Mouse (Mus musculus): ENCODE measurements around the gene Rnf8. TPM values are rescaled to one million over a fixed set of nuclear protein-coding genes. Genes with fewer than 3 reads are reported as not detected.

Rnf8 gene
- polyA plus RNA-seq, 1 experiment, result 22.5 TPM

GRCm38 (mm10) chr17:29673325-29673724 lies 58.7 kb downstream of the Rnf8 start:
- TF ChIP-seq POLR2A (IDR thresholded peaks at IDR 0.05; ENCODE audit: borderline replicate concordance, low read depth, low read length), result no peak
- no peak for TF ChIP-seq CTCF (IDR thresholded peaks at IDR 0.05; ENCODE audit: low read depth, low read length)
- H3K27ac ChIP-seq (ENCODE audit: insufficient read depth, low read depth, low read length), result no peak overlapping the region

GRCm38 (mm10) chr17:29678526-29678925 lies 63.9 kb downstream of the Rnf8 start:
- no peak for TF ChIP-seq POLR2A (IDR thresholded peaks at IDR 0.05; ENCODE audit: borderline replicate concordance, low read depth, low read length)
- TF ChIP-seq CTCF (IDR thresholded peaks at IDR 0.05; ENCODE audit: low read depth, low read length), result no peak
- Histone ChIP-seq H3K4me3 (ENCODE audit: insufficient read depth, low read length) (no peak overlapping the region), H3K4me1 (ENCODE audit: control insufficient read depth, insufficient read depth, low read length) (peaks cover 8% of the 10 kb centered on the region), H3K27ac (ENCODE audit: insufficient read depth, low read depth, low read length) (no peak overlapping the region)

More at GRCm38 (mm10) chr17:29673325-29673724, 58.7 kb downstream of the Rnf8 start:
- peaks cover 18% of the 10 kb centered on the region for H3K4me1 ChIP-seq (ENCODE audit: control insufficient read depth, insufficient read depth, low read length)
- H3K4me3 ChIP-seq (ENCODE audit: insufficient read depth, low read length), result no peak overlapping the region

- peaks cover 8% of the 10 kb centered on the region; the same call in 1 of the 2 replicates for H3K4me1 ChIP-seq (ENCODE audit: control insufficient read depth, insufficient read depth, low read length)
- H3K27ac ChIP-seq (ENCODE audit: insufficient read depth, low read depth, low read length), result no peak overlapping the region
- no peak overlapping the region for H3K4me3 ChIP-seq (ENCODE audit: insufficient read depth, low read length)
- TF ChIP-seq POLR2A (IDR thresholded peaks at IDR 0.05; ENCODE audit: borderline replicate concordance, low read depth, low read length) (no peak), CTCF (IDR thresholded peaks at IDR 0.05; ENCODE audit: low read depth, low read length) (no peak)
Measured at GRCm38 (mm10) chr17:29679038-29679767, 64.6 kb downstream of the Rnf8 start.

- no peak overlapping the region for H3K27ac ChIP-seq (ENCODE audit: insufficient read depth, low read depth, low read length)
- no peak overlapping the region for H3K4me3 ChIP-seq (ENCODE audit: insufficient read depth, low read length)
- TF ChIP-seq CTCF (IDR thresholded peaks at IDR 0.05; ENCODE audit: low read depth, low read length) (no peak), POLR2A (IDR thresholded peaks at IDR 0.05; ENCODE audit: borderline replicate concordance, low read depth, low read length) (no peak)
- peaks cover 8% of the 10 kb centered on the region; the same call in 1 of the 2 replicates for H3K4me1 ChIP-seq (ENCODE audit: control insufficient read depth, insufficient read depth, low read length)
Measured at GRCm38 (mm10) chr17:29680174-29680573, 65.6 kb downstream of the Rnf8 start.

DNA sequence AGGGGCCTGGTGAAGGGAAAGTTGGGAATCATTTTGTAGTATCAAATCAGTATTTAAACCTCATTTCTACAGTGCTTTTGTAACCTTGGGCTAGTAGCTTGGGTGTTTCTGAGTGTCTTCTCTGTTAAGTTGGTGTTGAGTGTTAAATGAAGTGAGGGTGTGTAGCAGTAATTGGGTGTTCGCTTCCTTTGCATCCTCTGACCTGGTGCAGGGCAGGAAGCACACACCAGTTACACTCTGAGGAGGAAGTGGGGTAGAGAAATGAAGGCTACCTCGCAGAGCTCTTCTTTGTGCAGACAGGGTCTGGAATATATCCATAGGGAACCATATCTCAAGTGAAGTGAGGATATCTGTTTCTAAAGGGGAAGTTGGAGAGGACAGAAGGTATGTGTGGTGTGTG lies 66.3 kb downstream of the Rnf8 start:
- Histone ChIP-seq H3K4me3 (ENCODE audit: insufficient read depth, low read length) (no peak overlapping the region), H3K4me1 (ENCODE audit: control insufficient read depth, insufficient read depth, low read length) (peaks cover 8% of the 10 kb centered on the region; the same call in 1 of the 2 replicates), H3K27ac (ENCODE audit: insufficient read depth, low read depth, low read length) (no peak overlapping the region)
- TF ChIP-seq CTCF (IDR thresholded peaks at IDR 0.05; ENCODE audit: low read depth, low read length) (no peak), POLR2A (IDR thresholded peaks at IDR 0.05; ENCODE audit: borderline replicate concordance, low read depth, low read length) (no peak)

- no peak for TF ChIP-seq POLR2A (IDR thresholded peaks at IDR 0.05; ENCODE audit: borderline replicate concordance, low read depth, low read length)
- no peak for TF ChIP-seq CTCF (IDR thresholded peaks at IDR 0.05; ENCODE audit: low read depth, low read length)
- Histone ChIP-seq H3K27ac (ENCODE audit: insufficient read depth, low read depth, low read length) (no peak overlapping the region), H3K4me3 (ENCODE audit: insufficient read depth, low read length) (no peak overlapping the region), H3K4me1 (ENCODE audit: control insufficient read depth, insufficient read depth, low read length) (peaks cover 8% of the 10 kb centered on the region; the same call in 1 of the 2 replicates)
Measured at GRCm38 (mm10) chr17:29681669-29682068, 67.1 kb downstream of the Rnf8 start.

DNA sequence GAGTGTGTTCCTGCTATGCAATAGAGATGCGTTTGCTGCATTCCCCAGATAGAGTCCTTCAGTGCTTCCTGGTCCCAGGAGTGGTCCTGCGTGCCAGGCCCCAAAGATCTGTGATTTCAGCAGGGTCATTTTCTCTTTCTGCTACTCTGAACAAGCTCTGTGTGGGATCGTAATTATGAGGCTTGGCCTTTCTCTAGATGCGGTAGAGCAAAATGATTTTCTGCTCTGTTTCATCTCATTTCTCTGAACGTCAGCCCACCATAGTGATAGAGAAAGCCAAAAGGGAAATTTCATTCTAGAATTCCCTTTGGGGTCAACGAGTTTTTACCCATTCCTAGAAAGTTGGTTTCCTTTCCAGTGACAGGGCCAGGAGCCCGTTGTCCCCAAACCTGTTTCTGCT lies 67.7 kb downstream of the Rnf8 start:
- TF ChIP-seq CTCF (IDR thresholded peaks at IDR 0.05; ENCODE audit: low read depth, low read length), result no peak
- TF ChIP-seq POLR2A (IDR thresholded peaks at IDR 0.05; ENCODE audit: borderline replicate concordance, low read depth, low read length), result no peak
- Histone ChIP-seq H3K4me1 (ENCODE audit: control insufficient read depth, insufficient read depth, low read length) (peaks cover 8% of the 10 kb centered on the region; the same call in 1 of the 2 replicates), H3K27ac (ENCODE audit: insufficient read depth, low read depth, low read length) (no peak overlapping the region), H3K4me3 (ENCODE audit: insufficient read depth, low read length) (no peak overlapping the region)

DNA sequence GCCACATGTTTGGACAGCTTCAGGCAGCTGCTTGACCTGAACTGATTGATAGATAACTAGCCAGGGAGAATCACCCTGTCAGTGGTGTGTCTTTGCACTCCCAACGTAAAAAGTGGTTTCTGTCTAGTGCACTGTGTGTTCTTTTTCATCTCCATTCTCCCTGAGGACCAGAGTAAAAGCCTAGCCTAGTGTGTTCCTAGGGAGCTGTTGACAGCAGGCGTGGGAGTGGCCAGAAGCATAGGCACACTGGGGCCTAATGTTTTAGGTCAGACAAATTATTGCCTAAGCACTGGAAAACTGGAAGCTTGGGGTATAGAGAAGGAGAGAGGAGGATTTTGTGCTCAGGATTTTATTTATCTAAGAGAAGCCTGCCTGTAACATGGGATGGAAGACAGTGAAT lies 68.5 kb downstream of the Rnf8 start:
- Histone ChIP-seq H3K4me1 (ENCODE audit: control insufficient read depth, insufficient read depth, low read length) (peaks cover 8% of the 10 kb centered on the region; the same call in 1 of the 2 replicates), H3K27ac (ENCODE audit: insufficient read depth, low read depth, low read length) (no peak overlapping the region), H3K4me3 (ENCODE audit: insufficient read depth, low read length) (no peak overlapping the region)
- TF ChIP-seq CTCF (IDR thresholded peaks at IDR 0.05; ENCODE audit: low read depth, low read length) (no peak), POLR2A (IDR thresholded peaks at IDR 0.05; ENCODE audit: borderline replicate concordance, low read depth, low read length) (no peak)

DNA sequence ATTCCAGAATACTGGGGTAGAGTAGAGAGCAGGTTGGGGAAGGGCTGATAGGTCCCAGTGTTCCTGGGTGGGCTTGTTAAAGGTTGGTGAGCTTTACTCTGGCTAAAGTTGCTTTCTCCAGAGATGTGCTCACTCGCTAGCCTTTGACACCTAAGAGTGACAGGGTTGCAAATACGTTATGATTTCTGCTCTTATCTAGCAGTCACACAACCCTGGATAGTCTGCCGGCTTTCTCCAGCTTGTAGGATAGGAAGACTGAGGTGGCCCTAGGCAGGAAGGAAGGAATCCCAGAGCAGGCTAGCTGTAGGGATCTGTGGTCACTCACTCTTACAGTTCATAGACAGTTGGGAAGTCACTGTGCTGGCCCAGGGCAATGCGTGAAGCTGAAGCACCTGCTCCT lies 69.7 kb downstream of the Rnf8 start:
- Histone ChIP-seq H3K4me3 (ENCODE audit: insufficient read depth, low read length) (no peak overlapping the region), H3K4me1 (ENCODE audit: control insufficient read depth, insufficient read depth, low read length) (peaks cover 4% of the 10 kb centered on the region; the same call in 1 of the 2 replicates), H3K27ac (ENCODE audit: insufficient read depth, low read depth, low read length) (no peak overlapping the region)
- no peak for TF ChIP-seq CTCF (IDR thresholded peaks at IDR 0.05; ENCODE audit: low read depth, low read length)
- no peak for TF ChIP-seq POLR2A (IDR thresholded peaks at IDR 0.05; ENCODE audit: borderline replicate concordance, low read depth, low read length)

DNA sequence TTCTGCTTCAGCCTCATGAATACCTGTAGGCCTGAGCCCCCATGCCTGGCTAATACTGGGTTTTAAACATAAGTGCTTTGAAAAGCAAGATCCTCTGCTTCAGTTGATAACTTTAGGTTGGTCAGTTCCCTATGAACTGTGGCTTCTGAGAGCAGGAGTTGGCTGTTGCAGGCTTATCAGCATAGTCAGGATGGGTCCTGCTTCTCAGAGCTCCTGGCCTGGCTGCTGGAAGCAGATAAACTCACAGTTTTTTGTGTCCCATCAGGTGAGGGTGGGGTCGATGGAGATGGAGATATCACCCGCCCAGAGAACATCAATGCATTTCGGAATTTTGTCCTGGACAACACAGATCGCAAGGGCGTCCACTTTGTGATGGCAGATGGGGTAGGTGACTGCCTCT lies 72.2 kb downstream of the Rnf8 start:
- TF ChIP-seq POLR2A (IDR thresholded peaks at IDR 0.05; ENCODE audit: borderline replicate concordance, low read depth, low read length) (no peak), CTCF (IDR thresholded peaks at IDR 0.05; ENCODE audit: low read depth, low read length) (no peak)
- no peak overlapping the region for H3K27ac ChIP-seq (ENCODE audit: insufficient read depth, low read depth, low read length)

More for the DNA sequence above, 72.2 kb downstream of the Rnf8 start:
- no peaks in the 10 kb centered on the region for H3K4me1 ChIP-seq (ENCODE audit: control insufficient read depth, insufficient read depth, low read length)
- H3K4me3 ChIP-seq (ENCODE audit: insufficient read depth, low read length), result no peak overlapping the region
